Mouse (Mus musculus) small intestine, adult 2 months (tissue): ENCODE measurements around the gene Atp1a3.
"Not testable (repeated sequence)": the region's sequence is repeated elsewhere in the genome, so short reads cannot be mapped to it uniquely, and the experiment has no call there.

Source experiments
- CTCF ChIP-seq: fragments of 200-500 bp; IDR thresholded peaks from 2 replicates; pipeline ENCODE4 v1.5.1; 2012; ENCODE audit warnings: low read depth, mild to moderate bottlenecking, control low read depth, inconsistent platforms, low read length, moderate library complexity, mixed read lengths; ENCODE audit not compliant: insufficient replicate concordance, insufficient read length; ENCODE audit errors: extremely low read depth
- POLR2A ChIP-seq: fragments of 200-500 bp; IDR thresholded peaks from 2 replicates; pipeline ENCODE4 v1.6.1; 2012; ENCODE audit warnings: low read depth, mild to moderate bottlenecking, control low read depth, inconsistent platforms, low read length, moderate library complexity

GRCm38 (mm10) chr7:25044599-25044998, 38.8 kb upstream of the Atp1a3 start:
- not testable (repeated sequence) for TF ChIP-seq CTCF, POLR2A
